Mouse (Mus musculus): Measurements from ENCODE around the gene Gm11758.
"Not testable (repeated sequence)": the region's sequence is repeated elsewhere in the genome, so short reads cannot be mapped to it uniquely, and the experiment has no call there.

Gene Gm11758

DNA sequence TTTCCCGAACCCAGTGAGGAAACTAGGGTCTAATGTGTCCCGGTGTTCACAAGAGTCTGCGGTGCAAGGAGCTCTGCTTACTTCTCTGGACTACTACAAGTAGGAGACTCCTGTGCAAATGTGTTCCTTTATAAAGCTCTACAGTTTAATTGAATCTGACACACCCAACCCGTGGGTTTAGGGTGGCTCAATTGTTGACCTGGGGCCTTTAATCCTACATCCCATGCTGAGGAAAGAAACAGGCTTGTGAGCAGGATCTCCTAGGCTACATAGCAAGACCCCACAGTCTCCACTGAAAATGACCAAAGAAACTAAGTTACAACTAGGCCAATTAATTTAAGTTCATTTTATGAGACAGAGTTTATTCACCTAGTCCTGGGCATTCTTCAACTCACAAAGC lies at the start of gene Gm11758:
TSS of gene Gm11758 (minus strand) at position 101 of the 400 bp plus-strand sequence.
- DNase-seq (ENCODE audit: low read depth, low spot score), result not testable (repeated sequence)

DNA sequence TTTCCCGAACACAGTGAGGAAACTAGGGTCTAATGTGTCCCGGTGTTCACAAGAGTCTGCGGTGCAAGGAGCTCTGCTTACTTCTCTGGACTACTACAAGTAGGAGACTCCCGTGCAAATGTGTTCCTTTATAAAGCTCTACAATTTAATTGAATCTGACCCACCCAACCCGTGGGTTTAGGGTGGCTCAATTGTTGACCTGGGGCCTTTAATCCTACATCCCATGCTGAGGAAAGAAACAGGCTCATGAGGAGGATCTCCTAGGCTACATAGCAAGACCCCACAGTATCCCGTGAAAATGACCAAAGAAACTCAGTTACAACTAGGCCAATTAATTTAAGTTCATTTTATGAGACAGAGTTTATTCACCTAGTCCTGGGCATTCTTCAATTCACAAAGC lies 44.6 kb upstream of the Gm11758 start, which contains the start of gene Gm11756:
TSS of gene Gm11756 (minus strand) at position 101 of the 400 bp plus-strand sequence.
- DNase-seq (ENCODE audit: low read depth, low spot score), result not testable (repeated sequence)

GRCm38 (mm10) chr4:73905853-73906252 lies 29.8 kb upstream of the Gm11758 start, which contains the start of gene Gm13871:
Gene Gm13871, minus strand, starts transcription at chr4:73905953.
- DNase-seq (ENCODE audit: low read depth, low spot score), result not testable (repeated sequence)

DNA sequence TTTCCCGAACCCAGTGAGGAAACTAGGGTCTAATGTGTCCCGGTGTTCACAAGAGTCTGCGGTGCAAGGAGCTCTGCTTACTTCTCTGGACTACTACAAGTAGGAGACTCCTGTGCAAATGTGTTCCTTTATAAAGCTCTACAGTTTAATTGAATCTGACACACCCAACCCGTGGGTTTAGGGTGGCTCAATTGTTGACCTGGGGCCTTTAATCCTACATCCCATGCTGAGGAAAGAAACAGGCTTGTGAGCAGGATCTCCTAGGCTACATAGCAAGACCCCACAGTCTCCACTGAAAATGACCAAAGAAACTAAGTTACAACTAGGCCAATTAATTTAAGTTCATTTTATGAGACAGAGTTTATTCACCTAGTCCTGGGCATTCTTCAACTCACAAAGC lies 14.9 kb upstream of the Gm11758 start, which contains the start of gene Gm11757:
TSS of gene Gm11757 (minus strand) at position 101 of the 400 bp plus-strand sequence.
- not testable (repeated sequence) for DNase-seq (ENCODE audit: low read depth, low spot score)

DNA sequence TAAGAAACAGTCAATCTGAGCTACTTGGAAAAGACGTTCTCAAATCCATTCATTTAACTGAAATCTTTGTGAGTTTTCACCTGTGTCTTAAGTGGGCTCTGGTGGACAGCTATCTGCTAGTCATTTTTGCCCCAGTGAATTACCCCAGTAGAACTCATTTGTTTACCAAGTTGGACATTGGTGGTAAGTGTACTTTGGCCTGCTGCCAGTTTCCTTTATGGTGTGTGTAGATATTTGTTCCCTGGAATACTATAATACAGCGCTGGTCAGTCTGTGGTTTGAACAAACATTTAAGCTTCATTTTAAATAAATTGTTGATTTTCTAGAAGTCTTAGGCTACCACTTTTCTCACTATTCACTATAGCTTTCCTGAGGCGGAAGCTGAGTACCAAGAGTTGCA lies 49.5 kb downstream of the Gm11758 start:
- no peak for DNase-seq (ENCODE audit: low read depth, low spot score)

Data from c-Kit-negative CD71-positive TER-119-positive erythroid progenitor cells, embryonic 14.5 days (primary cell).